Mouse (Mus musculus) right cerebral cortex, postnatal 4 days (tissue): ENCODE measurements around the gene Gm21974.
A peak's percentile ranks its signal among the peaks of the same experiment; 100 is the strongest.
"Not testable (repeated sequence)": the region's sequence is repeated elsewhere in the genome, so short reads cannot be mapped to it uniquely, and the experiment has no call there.

Experiments
- DNase-seq: peaks from one replicate; pipeline ENCODE4 v3.0.0-alpha.2; 2022

Gene Gm21974

DNA sequence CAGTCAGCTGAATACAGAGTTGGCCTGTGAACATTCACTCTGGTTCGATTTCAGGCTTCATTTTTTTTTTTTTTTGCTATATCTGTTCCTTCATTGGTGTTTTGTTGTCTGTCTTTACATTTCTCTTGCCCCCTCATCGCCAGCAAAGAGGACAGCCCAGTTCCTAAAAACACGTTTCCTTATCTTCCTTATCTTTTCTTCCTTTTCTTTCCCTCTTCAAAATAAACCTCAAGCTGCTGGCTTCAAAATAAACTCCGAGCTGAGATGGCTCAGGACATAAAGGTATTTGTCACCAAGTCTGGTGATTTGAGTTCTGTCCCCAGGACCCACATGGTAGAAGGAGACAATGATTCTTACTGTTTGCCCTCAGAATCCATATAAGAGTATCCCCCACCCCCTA, 17.7 kb upstream of the Gm21974 start:
- DNase-seq = no peak

DNA sequence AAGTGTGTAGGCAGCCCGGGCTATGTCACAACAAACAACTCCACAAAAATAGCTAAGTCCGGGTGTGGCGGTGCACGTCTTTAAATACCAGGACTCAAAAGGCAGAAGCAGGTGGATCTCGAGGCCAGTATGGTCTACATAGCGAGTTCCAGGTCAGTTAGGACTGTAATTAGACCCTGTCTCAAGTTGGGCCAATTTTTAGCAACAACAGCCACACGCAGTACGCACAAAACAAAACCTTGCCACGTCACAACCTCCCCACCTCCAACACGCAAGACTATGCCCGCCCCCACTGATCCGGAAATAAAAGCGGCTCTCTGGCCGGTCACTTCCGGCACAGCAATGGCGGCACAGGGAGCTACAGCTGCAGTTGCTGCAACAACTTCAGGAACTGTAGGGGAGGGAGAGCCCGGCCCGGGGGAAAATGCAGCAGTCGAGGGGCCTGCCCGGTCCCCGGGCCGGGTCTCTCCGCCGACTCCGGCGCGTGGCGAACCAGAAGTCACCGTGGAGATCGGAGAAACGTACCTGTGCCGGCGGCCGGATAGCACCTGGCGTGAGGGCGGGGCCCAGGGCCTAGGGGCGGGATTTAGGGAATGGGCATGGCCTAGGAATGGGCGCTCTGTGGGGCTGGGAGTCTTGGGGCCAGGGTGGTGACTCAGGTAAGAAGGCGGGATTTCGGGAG, 17.1 kb upstream of the Gm21974 start, which contains the start of gene Kat8:
Kat8 (plus strand) TSS at position 327 of the 682 bp plus-strand sequence.
- peak; percentile 83 for DNase-seq

DNA sequence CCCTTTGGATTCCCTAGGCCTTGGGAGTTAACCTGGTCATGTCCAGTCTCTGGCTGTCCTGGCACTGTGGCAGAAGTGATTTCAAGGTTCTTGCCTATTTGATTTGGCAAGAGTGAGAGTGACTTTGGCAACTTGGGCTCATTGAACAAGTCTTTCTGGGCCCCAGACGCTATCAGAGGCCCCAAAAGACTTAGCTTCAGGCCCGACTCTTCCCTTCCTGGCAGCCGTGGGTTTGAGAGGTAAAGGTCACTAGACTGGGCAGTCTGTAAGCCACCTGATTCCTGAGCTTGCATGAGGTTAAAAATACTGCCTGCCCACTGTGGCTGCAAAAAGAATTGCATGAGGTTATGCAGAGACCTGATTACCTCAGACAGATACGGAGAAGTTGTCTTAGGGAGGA, 13.4 kb upstream of the Gm21974 start:
- DNase-seq = no peak

DNA sequence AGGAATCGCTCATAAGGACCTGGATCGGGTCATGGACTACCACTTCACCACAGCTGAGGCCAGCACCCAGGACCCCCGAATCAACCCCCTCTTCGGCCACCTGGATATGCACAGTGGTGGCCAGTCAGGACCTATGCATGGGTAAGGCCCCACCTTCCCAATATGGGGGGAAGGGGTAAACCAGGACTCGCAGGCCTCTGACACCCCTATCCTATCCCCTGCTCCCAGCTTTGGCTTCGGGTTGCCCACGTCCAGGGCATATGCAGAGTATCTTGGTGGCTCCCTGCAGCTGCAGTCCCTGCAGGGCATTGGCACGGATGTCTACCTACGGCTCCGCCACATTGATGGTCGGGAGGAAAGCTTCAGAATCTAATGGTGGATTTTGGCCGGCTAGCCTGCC, 12.7 kb upstream of the Gm21974 start:
- no peak for DNase-seq

DNA sequence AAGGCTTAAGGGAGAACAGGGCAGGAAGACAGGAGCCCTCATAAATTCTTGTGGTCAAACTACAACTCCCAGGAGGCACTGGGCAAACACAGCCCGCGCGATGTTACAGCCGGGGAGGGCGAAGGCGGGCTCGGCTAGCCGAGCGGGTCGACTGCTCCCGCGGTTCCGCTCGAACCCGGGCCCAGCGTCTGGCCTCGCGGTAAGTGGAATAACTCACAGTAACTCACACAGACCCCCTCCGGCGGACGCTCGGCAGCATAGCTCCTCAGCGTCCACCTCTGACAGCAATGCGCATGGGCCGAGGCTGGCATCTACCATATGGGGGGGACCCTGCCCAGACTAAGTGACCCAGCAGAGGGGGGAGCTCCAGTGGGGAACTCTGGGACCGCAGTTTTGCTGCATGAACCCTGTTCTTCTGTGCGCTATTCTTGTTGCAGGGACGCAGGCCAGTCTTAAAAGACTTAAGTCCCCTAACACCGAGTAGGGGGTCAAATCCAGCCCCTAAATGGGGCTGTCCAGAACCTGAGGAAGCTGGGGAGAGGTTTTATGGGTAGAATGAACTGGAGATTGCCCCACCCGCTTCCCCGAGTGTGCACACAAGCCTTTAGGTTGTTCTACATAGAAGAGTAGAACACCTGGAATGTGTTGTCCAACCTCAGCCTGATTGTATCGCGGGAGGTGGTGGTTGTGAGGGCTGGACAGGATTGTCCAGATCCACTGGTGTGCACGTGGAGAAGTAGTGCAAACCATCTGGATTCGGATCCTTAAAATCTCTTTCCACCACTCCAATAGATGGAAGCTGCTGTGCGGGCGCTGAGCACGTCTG, 8.9 kb upstream of the Gm21974 start, which contains the start of gene Bckdk:
Bckdk (plus strand) TSS at position 112 of the 826 bp plus-strand sequence.
- DNase-seq = peak; percentile 80

DNA sequence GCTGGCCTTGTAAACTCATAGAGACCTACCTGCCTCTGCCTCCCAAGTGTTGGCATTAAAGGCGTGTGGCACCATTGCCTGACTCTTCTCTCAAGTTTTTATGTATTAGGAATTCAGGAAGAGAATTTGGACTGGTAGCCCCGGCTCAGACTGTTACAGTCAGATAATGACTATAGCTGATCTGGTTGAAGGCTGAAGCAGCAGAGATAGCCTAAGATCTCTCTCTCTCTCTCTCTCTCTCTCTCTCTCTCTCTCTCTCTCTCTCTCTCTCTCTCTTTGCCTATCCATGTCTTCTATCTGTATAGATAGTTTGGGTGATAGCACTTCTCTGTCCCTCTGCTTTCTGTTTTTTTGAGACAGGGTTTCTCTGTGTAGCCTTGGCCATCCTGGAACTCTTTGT, 6.5 kb upstream of the Gm21974 start:
- DNase-seq = no peak

DNA sequence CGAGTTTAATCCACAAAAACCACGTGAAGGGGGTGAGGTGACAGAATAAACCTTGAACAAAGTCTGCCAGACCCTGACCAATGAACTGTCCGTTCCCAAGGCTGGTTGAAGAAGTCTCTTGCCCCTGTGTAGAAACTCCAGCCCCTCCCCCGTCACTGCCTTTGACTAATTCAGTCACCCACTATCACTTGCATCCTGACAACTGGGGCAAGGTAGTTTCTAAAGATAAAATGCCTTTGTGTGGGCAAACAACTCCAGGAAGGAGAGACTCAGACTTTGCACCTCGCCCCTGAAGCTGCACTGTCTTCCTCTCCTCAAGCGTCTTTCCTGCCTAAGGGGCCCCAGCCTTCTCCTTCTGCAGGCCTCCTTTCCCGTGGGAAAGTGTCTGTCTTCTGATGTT, 4.7 kb upstream of the Gm21974 start:
- DNase-seq = no peak

DNA sequence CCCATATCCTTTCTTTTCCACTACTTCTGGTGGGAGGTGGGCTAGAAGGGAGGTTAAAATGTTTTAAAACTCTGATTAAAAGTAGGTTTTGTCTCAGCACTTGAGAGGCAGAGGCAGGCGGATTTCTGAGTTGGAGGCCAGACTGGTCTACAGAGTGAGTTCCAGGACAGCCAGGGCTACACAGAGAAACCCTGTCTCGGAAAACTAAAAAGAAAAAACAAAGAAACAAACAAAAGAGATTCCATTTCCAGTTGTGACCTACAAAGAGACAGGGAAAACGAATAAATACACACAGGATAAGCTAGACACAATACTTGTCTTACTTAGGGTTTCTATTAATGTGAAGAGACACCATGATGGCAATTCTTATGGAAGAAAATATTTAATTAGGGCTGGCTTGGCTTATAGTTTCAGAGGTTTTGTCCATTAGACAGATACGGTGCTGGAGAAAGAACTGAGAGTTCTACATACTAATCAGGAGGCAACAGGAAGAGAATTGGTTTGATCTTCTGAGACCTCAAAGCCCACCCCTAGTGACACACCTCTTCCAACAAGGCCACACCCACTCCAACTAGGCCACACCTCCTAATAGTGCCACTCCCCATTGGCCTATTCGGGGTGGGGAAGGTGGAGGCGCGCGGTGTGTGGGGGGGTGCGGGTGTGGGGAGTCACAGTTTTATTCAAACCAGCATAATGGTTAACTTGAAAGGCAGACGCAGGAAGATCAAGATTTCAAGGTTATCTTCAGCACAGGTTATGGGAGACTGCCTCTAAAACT, 3.1 kb upstream of the Gm21974 start:
- DNase-seq = no peak

DNA sequence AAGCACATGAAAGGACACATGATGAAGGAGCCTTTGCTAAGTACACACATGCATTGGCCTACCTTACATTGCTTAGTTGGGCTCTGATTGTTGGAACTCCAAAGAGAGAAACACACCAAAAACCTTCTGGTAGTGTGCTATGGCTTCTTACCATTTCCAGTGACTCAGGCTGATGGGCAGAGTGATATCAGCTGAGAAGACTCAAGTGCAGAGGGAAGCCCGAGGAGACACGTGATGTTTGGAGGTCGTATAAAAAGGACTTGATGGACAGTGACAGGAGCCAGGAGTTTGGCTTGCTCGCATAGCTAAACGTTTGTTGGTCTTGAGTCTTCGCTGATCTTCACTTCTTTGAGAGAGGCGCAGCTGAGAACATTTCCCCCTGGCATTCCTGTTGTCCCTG, 2.3 kb upstream of the Gm21974 start:
- no peak for DNase-seq

DNA sequence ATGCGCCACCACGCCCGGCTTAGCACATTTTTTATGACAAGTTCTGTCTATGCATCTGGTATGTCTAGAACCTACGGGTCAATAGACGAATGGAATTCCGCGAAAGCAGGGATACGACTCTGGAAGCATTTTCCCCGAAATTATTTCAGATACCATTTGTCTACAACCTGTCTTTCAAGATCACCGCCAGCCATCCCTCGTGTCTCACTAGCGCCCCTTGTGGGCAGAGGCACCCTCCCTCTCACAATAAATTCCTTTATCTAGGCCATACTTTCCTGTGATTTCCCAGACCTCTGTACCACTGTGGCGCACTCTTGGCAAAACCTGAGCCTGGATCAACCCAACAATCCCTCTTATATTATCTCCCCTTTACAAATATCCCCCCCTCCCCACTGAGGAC, 1.1 kb upstream of the Gm21974 start:
- DNase-seq = peak; percentile 69

DNA sequence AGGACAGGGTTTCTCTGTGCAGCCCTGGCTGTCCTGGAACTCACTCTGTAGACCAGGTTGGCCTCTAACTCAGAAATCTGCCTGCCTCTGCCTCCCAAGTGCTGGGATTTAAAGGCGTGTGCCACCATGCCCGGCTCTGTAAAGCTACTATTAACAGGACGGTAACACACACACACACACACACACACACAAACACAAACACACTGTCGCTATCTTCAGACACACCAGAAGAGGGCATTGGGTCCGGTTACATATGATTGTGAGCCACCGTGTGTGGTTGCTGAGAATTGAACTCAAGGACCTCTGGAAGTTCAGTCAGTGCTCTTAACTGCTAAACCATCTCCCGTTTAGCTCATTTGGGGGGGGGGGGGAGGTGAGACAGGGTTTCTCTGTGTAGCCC, 637 bp upstream of the Gm21974 start:
- DNase-seq = not testable (repeated sequence)

DNA sequence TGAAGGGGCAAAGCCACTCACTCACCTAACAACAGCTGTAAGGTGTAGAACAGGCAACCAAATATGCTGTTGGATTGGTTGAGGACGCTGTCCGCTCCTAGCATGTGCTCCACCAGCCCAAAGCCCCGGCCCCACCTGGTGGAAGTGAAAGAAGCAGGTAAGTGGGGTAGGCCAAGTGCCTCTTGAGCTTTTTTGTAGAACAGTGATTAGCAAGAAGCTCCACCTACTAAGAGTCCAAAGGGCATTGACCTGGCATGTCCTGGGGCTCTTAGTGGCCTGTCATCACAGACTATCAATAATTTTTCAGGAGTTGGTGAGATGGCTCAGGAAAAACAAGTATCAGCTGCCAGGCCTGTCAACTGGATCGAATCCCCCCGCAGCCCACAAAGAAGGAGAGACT, 774 bp downstream of the Gm21974 start:
- DNase-seq = no peak

DNA sequence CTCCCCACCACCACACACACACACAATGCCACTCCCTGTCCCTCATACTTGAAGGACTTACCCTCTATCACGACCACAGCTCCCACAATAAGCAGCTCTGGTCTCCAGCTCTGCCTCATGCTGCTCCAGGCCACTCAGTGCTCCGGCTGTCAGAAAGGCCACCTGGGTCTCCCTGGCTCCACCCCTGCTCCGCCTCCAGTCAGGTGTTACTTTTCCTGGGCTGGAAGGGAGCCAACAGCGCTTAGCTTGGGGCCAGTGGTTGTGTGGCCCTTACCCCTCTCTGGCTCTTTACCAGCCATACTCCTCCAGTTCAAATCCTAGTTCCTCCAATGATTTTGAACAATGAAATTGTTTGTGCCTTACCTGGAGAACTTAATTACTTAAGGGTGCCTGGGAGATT, 4.5 kb downstream of the Gm21974 start, which contains the start of gene Prss53:
Prss53 (minus strand) TSS at position 173 of the 400 bp plus-strand sequence.
- DNase-seq = no peak

DNA sequence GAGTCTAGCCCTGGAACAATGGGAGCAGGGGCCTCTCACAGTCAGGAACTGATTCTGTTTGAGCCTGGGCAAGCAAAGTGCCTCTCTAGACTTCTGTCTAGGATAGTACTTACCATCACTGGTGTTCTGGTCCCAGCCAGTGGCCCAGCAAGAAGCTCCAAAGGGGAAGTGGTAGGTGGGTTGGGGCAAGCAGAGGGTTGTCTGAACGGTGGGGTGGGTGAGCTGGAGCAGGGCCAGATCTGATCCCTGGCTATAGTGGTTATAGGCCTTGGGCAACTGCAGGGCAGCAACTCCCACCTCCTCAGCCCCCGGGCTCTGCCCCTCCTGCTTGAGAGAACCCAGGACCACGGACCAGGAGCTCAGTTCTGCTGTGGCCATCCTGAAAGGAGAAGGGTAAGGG, 6.4 kb downstream of the Gm21974 start:
- DNase-seq = no peak

DNA sequence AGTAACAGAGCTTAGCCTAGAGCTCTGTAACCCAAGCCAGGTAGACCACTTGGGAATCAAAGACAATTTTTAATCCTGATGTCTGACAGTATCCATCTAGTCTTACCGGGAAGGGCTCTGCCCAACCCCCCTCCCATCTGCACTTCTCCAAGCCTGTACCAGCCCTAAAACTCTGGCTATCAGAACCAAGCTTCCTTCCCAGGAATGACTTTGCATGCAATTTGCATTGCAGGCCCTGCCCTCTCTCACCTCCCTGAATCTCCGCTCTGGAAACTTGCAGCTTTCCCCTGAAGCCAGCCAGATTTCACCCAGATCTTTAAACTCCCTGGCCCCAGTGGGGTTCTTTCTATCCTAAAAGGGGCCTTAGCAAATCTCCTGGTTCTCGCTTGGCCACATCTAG, 7.5 kb downstream of the Gm21974 start:
- no peak for DNase-seq

DNA sequence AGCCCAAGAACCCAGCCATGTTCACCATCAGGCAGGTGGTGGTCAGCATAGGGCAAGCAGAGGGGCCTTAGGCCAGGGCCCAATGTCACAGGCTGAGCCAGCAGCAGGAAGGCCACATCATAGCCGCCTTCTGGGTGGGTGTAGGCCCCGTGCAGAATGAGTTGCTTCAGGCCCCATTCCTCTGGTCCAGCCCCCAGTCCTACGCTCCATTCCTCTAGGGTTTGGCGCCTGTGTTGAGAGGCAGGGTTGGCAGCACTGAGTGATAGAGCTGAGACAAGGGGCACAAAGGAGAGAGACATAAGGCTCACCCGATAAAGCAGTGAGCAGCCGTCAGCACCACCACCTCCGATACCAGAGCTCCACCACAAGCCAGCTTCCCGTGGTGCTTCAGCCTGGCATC, 8.1 kb downstream of the Gm21974 start:
- DNase-seq = no peak

DNA sequence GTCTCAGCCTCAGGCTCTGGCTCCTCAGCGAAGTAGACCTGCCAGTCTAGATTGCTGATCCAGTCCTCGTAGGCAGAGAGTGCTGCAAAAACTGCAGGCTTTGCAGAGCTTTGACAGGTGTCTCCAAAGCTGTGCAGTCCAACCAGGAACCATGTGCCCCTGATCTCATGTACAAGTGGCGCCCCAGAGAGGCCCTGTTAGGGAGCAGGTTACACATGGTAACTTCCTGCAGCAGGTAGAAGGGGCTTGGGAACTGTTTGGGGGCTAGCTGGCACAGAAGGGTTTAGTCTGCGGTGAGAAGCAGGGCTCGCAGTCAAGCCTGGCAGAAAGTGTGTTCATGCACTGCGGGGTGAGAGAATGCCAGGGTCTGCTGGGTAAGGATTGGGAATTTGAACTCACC, 8.7 kb downstream of the Gm21974 start:
- DNase-seq = no peak

DNA sequence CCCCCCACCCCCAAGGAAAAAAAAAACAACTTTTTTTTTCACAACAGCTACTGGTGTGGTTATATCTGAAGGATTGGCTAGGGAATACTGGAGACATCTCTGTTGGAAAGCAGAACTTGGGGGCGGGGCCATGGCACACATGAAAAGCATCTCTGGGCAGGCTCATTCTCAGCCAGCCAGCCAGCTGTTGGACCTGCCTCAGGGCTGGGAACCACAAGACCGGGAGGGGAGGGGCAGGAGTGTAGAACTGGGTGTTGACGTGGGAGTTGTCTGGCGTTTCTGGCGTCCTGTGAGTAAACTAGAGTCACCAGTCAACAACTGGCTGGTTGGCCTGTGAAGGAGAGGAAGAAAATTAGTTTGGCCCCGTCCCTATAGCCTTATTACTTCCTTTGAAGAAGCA, 9.3 kb downstream of the Gm21974 start:
- no peak for DNase-seq

DNA sequence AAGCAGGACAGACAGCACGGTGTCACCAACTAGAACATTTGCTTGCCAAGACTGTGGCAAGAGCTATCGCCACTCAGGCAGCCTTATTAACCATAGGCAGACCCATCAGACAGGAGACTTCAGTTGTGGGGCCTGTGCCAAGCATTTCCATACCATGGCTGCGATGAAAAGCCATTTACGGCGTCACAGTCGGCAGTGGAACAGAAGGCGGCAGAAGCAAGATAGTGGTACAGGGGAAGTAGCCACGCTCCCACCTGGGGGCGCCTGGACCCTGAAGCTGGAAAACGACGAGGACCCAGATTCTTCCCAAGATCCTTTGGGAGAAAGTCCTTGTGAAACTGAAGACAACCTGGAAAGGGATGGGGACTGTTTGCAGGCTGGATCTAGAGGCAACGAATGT, 14.8 kb downstream of the Gm21974 start:
- no peak for DNase-seq

DNA sequence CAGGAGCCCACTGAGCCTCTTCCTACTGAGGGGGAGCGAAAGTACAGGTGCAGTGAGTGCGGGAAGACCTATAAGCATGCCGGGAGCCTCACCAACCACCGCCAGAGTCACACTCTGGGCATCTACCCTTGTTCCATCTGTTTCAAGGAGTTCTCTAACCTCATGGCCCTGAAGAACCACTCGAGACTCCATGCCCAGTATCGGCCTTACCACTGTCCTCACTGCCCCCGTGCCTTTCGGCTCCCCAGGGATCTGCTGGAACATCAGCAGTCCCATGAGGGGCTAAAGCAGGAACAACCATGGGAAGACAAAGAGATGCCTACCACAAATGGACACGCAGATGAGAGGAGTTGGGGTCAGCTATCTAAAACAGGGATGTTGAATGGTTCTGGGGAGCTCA, 16.0 kb downstream of the Gm21974 start:
- no peak for DNase-seq

DNA sequence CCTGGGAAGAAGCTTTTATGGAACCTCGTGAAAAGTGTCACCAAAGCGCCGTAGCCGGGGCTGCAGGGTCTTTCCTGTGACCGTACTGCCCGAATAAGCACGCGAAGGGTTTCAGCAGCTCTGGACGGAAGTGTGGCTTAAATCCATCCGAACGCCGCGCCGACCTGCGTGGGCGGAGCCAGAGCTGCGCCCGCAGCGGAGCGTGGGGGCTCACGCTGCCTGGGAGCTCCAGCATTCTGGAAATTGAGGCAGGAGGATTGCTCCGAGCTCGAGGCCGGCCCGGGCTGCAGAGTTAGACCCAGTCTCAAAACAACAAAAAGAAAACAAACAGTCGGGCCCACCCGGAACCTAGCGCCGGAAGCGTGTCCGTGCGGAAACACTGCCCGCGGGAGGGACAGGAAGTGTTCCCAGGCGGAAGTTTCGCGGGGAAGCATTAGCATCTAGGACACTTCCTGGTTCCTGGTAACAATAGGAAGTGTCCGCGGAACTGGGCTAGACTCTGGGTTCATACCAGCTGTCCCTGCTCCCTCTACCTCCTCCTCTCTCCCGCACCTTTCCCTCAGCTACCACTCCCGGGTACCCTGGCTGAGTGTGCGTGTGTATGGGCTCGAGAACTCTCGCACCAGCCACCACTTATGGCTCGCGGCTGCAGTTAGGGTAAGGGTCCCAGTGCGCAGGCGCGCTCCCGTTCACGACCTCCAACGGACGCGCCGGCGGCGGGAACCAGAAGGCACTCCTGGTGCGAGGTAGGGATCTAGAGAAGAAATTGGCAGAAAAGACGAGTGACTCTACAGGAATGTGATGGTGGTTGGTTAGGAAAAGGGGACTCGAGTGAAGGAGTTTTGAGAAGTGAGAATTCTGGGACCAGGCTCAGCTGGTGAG, 18.5 kb downstream of the Gm21974 start, which contains the start of gene Zfp668:
Zfp668 (minus strand) TSS at position 362 of the 882 bp plus-strand sequence.
- DNase-seq = peak; percentile 88

DNA sequence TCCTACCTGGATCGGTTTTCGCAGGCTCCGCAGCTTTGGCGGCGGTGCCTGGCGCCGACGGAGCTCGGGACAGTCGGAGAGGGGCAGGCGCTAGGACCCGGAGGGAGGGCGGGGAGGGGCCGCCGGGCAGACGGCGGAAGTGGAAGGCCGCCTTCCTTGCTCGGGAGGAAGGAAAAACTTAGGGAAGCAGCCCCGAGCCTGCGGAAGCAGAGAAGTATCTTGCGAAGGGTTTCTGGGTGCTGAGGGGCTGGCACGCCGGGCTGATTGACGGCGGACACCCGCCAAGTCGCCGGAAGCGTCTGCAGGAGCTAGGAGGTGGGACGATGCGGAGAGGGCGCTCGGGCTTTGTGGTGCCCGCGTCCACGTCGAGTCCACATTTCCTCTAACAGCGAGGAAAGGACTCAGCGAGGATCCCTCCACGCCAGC, 19.2 kb downstream of the Gm21974 start, which contains the start of gene Zfp646:
Zfp646 (plus strand) TSS at position 181 of the 426 bp plus-strand sequence.
- DNase-seq = peak; percentile 76
